Mouse (Mus musculus) heart, postnatal 0 days (tissue): Measurements from ENCODE around the gene Ttc16. TPM values are rescaled to one million over a fixed set of nuclear protein-coding genes. Genes with fewer than 3 reads are reported as not detected.
A peak's percentile ranks its signal among the peaks of the same experiment; 100 is the strongest.

ENCODE experiments used
- ATAC-seq: fragments of 200-750 bp; cut with Nextera tagmentation; 2 replicates; pipeline ENCODE4 v1.8.0; 2017; ENCODE audit warnings: low read depth, moderate number of reproducible peaks, moderate library complexity; ENCODE audit not compliant: insufficient read depth
- DNase-seq: peaks from one replicate; pipeline ENCODE4 v3.0.0-alpha.2; 2016; ENCODE audit warnings: low spot score
- H3K27ac ChIP-seq: fragments of 300-500 bp; sonication (generic); 2 replicates; pipeline ENCODE4 v1.5.1; 2014; ENCODE audit warnings: low read depth, mild to moderate bottlenecking
- H3K27me3 ChIP-seq: fragments of 300-500 bp; sonication (generic); 2 replicates; pipeline ENCODE4 v1.6.1; 2014; ENCODE audit warnings: low read length, mixed read lengths; ENCODE audit not compliant: control insufficient read depth, insufficient read depth
- H3K36me3 ChIP-seq: fragments of 300-500 bp; sonication (generic); replicated peaks from 2 replicates; pipeline ENCODE4 v1.6.1; 2014; ENCODE audit warnings: low read length, mixed read lengths; ENCODE audit not compliant: control insufficient read depth, insufficient read depth
- H3K4me1 ChIP-seq: fragments of 300-500 bp; sonication (generic); 2 replicates; pipeline ENCODE4 v1.6.1; 2014; ENCODE audit warnings: antibody characterized with exemption; ENCODE audit not compliant: control insufficient read depth, insufficient read depth
- H3K4me2 ChIP-seq: fragments of 300-500 bp; sonication (generic); 2 replicates; pipeline ENCODE4 v1.6.1; 2014; ENCODE audit warnings: low read depth, mild to moderate bottlenecking, low read length, moderate library complexity
- H3K4me3 ChIP-seq: fragments of 300-500 bp; sonication (generic); 2 replicates; pipeline ENCODE4 v1.5.1; 2014; ENCODE audit warnings: low read depth, low read length
- H3K9ac ChIP-seq: fragments of 300-500 bp; sonication (generic); replicated peaks from 2 replicates; pipeline ENCODE4 v1.6.1; 2014; ENCODE audit warnings: low read depth, low read length, mixed read lengths
- H3K9me3 ChIP-seq: fragments of 300-500 bp; sonication (generic); replicated peaks from 2 replicates; pipeline ENCODE4 v1.6.1; 2016; ENCODE audit warnings: low read length; ENCODE audit not compliant: control insufficient read depth
- CTCF ChIP-seq: IDR thresholded peaks from 2 replicates; pipeline ENCODE4 v1.5.1; 2016; ENCODE audit warnings: antibody characterized with exemption, control low read depth, low read depth
- EP300 ChIP-seq: IDR thresholded peaks from 2 replicates; pipeline ENCODE4 v1.6.1; 2016; ENCODE audit warnings: antibody characterized with exemption, low read depth
- WGBS: fragments of 180-500 bp; shearing (Covaris S2); extraction: QIAGEN DNeasy Blood & Tissue Kit; methylation state at CpG from one replicate; pipeline ENCODE4 v1.1.7; 2014; 5-methylcytosine and 5-hydroxymethylcytosine counted together
- polyA plus RNA-seq: library from polyadenylated mRNA; unstranded; fragments of >200 nt; fragmentation: Nextera tagmentation; extraction: Ambion mirVana; gene quantifications from 2 replicates; pipeline ENCODE4 v1.2.1, GENCODE M21; 2015
- total RNA-seq: library from RNA; depleted of rRNA; stranded (reverse); fragments of >200 nt; gene quantifications from 2 replicates; pipeline ENCODE4 v1.2.3, GENCODE M21; 2014; ENCODE audit warnings: low replicate concordance

Gene Ttc16
- total and polyA plus RNA-seq, 2 experiments from 2014 or later: 0.08 TPM; not detected in 1

- peak; percentile 95 for ATAC-seq
- Histone ChIP-seq H3K4me3 (peak overlapping the region; percentile 41), H3K36me3 (peaks cover 61% of the 10 kb centered on the region), H3K27ac (no peak overlapping the region), H3K4me1 (no peaks in the 10 kb centered on the region), H3K27me3 (no peaks in the 10 kb centered on the region), H3K4me2 (peak overlapping the region; percentile 64), H3K9ac (0 out of 2 replicates have a peak overlapping the region, but pooled peaks have one; percentile 20), H3K9me3 (no peaks in the 10 kb centered on the region)
- 21% methylated on average over 31 of the region's 31 CpGs for WGBS
- TF ChIP-seq CTCF (no peak), EP300 (no peak)
- DNase-seq: peak; percentile 66
Measured at GRCm38 (mm10) chr2:32750887-32751664, 24.4 kb downstream of the Ttc16 start.

GRCm38 (mm10) chr2:32750199-32750598 lies 25.2 kb downstream of the Ttc16 start:
- ATAC-seq: no peak
- no peaks in the 10 kb centered on the region for H3K4me1 ChIP-seq

GRCm38 (mm10) chr2:32749082-32749481 lies 26.4 kb downstream of the Ttc16 start:
- Histone ChIP-seq H3K27ac (no peak overlapping the region), H3K27me3 (no peaks in the 10 kb centered on the region), H3K36me3 (peaks cover 62% of the 10 kb centered on the region), H3K4me1 (no peaks in the 10 kb centered on the region), H3K4me2 (no peak overlapping the region), H3K9ac (no peak overlapping the region), H3K4me3 (no peak overlapping the region), H3K9me3 (no peaks in the 10 kb centered on the region)
- ATAC-seq (no peak), DNase-seq (no peak)
- TF ChIP-seq EP300: no peak
- TF ChIP-seq CTCF: no peak
- WGBS: 73% methylated on average over 16 of the region's 16 CpGs

More at GRCm38 (mm10) chr2:32750199-32750598, 25.2 kb downstream of the Ttc16 start:
- Histone ChIP-seq H3K4me3 (no peak overlapping the region), H3K36me3 (peaks cover 70% of the 10 kb centered on the region), H3K9me3 (no peaks in the 10 kb centered on the region), H3K27me3 (no peaks in the 10 kb centered on the region), H3K27ac (no peak overlapping the region), H3K9ac (no peak overlapping the region), H3K4me2 (no peak overlapping the region)
- 79% methylated on average over 7 of the region's 7 CpGs for WGBS
- TF ChIP-seq CTCF (0 out of 2 replicates have a peak, but pooled peaks have one; percentile 8), EP300 (no peak)
- DNase-seq: no peak

GRCm38 (mm10) chr2:32744272-32744982 lies 31.0 kb downstream of the Ttc16 start:
- peaks cover 20% of the 10 kb centered on the region for H3K27me3 ChIP-seq

GRCm38 (mm10) chr2:32742173-32742531 lies 33.3 kb downstream of the Ttc16 start:
- peak overlapping the region; percentile 66; the same call in 1 of the 2 replicates for H3K4me2 ChIP-seq
- peaks cover 8% of the 10 kb centered on the region; the same call in 1 of the 2 replicates for H3K4me1 ChIP-seq
- no peaks in the 10 kb centered on the region for H3K9me3 ChIP-seq
- H3K27ac ChIP-seq: no peak overlapping the region
- no peak overlapping the region for H3K9ac ChIP-seq
- no peak for TF ChIP-seq EP300
- TF ChIP-seq CTCF: no peak
- peaks cover 19% of the 10 kb centered on the region for H3K36me3 ChIP-seq
- ATAC-seq: peak; percentile 24; the same call in 1 of the 2 replicates
- H3K4me3 ChIP-seq: no peak overlapping the region
- peaks cover 20% of the 10 kb centered on the region for H3K27me3 ChIP-seq
- WGBS: 34% methylated on average over 18 of the region's 18 CpGs
- no peak for DNase-seq

More at GRCm38 (mm10) chr2:32744272-32744982, 31.0 kb downstream of the Ttc16 start:
- no peak overlapping the region for H3K4me2 ChIP-seq
- ATAC-seq (no peak), DNase-seq (no peak)
- H3K27ac ChIP-seq: no peak overlapping the region
- H3K4me3 ChIP-seq: no peak overlapping the region
- peaks cover 33% of the 10 kb centered on the region for H3K36me3 ChIP-seq
- no peak overlapping the region for H3K9ac ChIP-seq
- WGBS: 59% methylated on average over 15 of the region's 15 CpGs
- H3K9me3 ChIP-seq: no peaks in the 10 kb centered on the region
- peaks cover 8% of the 10 kb centered on the region; the same call in 1 of the 2 replicates for H3K4me1 ChIP-seq
- TF ChIP-seq EP300 (no peak), CTCF (no peak)
